Mouse (Mus musculus) midbrain, embryonic 13.5 days (tissue): ENCODE measurements at regions not wholly inside any gene's neighbourhood (a gene's known extent, or its start where the extent isn't known, plus 50 kb on each side); places are given as distances from the start of the nearest gene placed in this dataset.

Experiments used
- ATAC-seq: fragments of 200-750 bp; cut with Nextera tagmentation; 2 replicates; pipeline ENCODE4 v1.8.0; 2017; ENCODE audit warnings: mild to moderate bottlenecking, moderate TSS enrichment, moderate library complexity
- H3K27ac ChIP-seq: fragments of 300-500 bp; sonication (generic); 2 replicates; pipeline ENCODE4 v1.5.1; 2015; ENCODE audit warnings: inconsistent platforms, mild to moderate bottlenecking, moderate library complexity
- H3K27me3 ChIP-seq: fragments of 300-500 bp; sonication (generic); 2 replicates; pipeline ENCODE4 v1.6.1; 2015; ENCODE audit warnings: mild to moderate bottlenecking, inconsistent platforms
- H3K36me3 ChIP-seq: fragments of 300-500 bp; sonication (generic); 2 replicates; pipeline ENCODE4 v1.6.1; 2015; ENCODE audit warnings: mild to moderate bottlenecking, inconsistent platforms
- H3K4me1 ChIP-seq: fragments of 300-500 bp; sonication (generic); replicated peaks from 2 replicates; pipeline ENCODE4 v1.6.1; 2015; ENCODE audit warnings: inconsistent platforms
- H3K4me2 ChIP-seq: fragments of 300-500 bp; sonication (generic); replicated peaks from 2 replicates; pipeline ENCODE4 v1.6.1; 2015; ENCODE audit warnings: moderate library complexity, mild to moderate bottlenecking, inconsistent platforms
- H3K4me3 ChIP-seq: fragments of 300-500 bp; sonication (generic); replicated peaks from 2 replicates; pipeline ENCODE4 v1.5.1; 2015; ENCODE audit warnings: mild to moderate bottlenecking, inconsistent platforms
- H3K9ac ChIP-seq: fragments of 300-500 bp; sonication (generic); replicated peaks from 2 replicates; pipeline ENCODE4 v1.6.1; 2015; ENCODE audit warnings: mild to moderate bottlenecking, inconsistent platforms
- H3K9me3 ChIP-seq: fragments of 300-500 bp; sonication (generic); 2 replicates; pipeline ENCODE4 v1.6.1; 2016; ENCODE audit warnings: mild to moderate bottlenecking, inconsistent platforms
- WGBS: fragments of 180-500 bp; shearing (Covaris S2); methylation state at CpG from one replicate; pipeline ENCODE4 v1.1.7; 2015; 5-methylcytosine and 5-hydroxymethylcytosine counted together

- H3K9ac ChIP-seq: no peak overlapping the region
- H3K4me1 ChIP-seq: peaks cover 7% of the 10 kb centered on the region
- no peaks in the 10 kb centered on the region for H3K9me3 ChIP-seq
- no peak overlapping the region for H3K4me3 ChIP-seq
- H3K4me2 ChIP-seq: no peak overlapping the region
- no peak for ATAC-seq
- no peak overlapping the region for H3K27ac ChIP-seq
- no peaks in the 10 kb centered on the region for H3K36me3 ChIP-seq
- 84% methylated on average over 5 of the region's 5 CpGs for WGBS
- no peaks in the 10 kb centered on the region for H3K27me3 ChIP-seq
Observed at GRCm38 (mm10) chr16:24222759-24223526, 170.4 kb upstream of the Lpp start.

- no peak for ATAC-seq
- Histone ChIP-seq H3K9me3 (no peaks in the 10 kb centered on the region), H3K36me3 (no peaks in the 10 kb centered on the region), H3K4me2 (no peak overlapping the region), H3K27ac (no peak overlapping the region), H3K4me1 (peaks cover 7% of the 10 kb centered on the region), H3K9ac (no peak overlapping the region), H3K4me3 (no peak overlapping the region), H3K27me3 (no peaks in the 10 kb centered on the region)
- WGBS: 91% methylated on average over 3 of the region's 3 CpGs
Observed at GRCm38 (mm10) chr16:24221992-24222391, 171.3 kb upstream of the Lpp start.

- Histone ChIP-seq H3K9ac (no peak overlapping the region), H3K27ac (no peak overlapping the region), H3K4me1 (peaks cover 7% of the 10 kb centered on the region), H3K4me3 (no peak overlapping the region), H3K9me3 (no peaks in the 10 kb centered on the region), H3K27me3 (no peaks in the 10 kb centered on the region), H3K4me2 (no peak overlapping the region), H3K36me3 (no peaks in the 10 kb centered on the region)
- no peak for ATAC-seq
- 88% methylated on average over 3 of the region's 3 CpGs for WGBS
Observed at GRCm38 (mm10) chr16:24220613-24221012, 172.7 kb upstream of the Lpp start.

- Histone ChIP-seq H3K27me3 (no peaks in the 10 kb centered on the region), H3K4me2 (no peak overlapping the region), H3K4me1 (peaks cover 7% of the 10 kb centered on the region), H3K9ac (no peak overlapping the region), H3K4me3 (no peak overlapping the region), H3K9me3 (no peaks in the 10 kb centered on the region), H3K36me3 (no peaks in the 10 kb centered on the region), H3K27ac (no peak overlapping the region)
- ATAC-seq: no peak
- WGBS: 88% methylated on average over 9 of the region's 9 CpGs
Observed at GRCm38 (mm10) chr16:24219691-24220090, 173.6 kb upstream of the Lpp start.

- Histone ChIP-seq H3K4me1 (peaks cover 7% of the 10 kb centered on the region), H3K9me3 (no peaks in the 10 kb centered on the region), H3K27me3 (no peaks in the 10 kb centered on the region), H3K4me3 (no peak overlapping the region), H3K27ac (no peak overlapping the region), H3K36me3 (no peaks in the 10 kb centered on the region), H3K9ac (no peak overlapping the region), H3K4me2 (no peak overlapping the region)
- 56% methylated on average over 4 of the region's 4 CpGs for WGBS
- no peak for ATAC-seq
Observed at GRCm38 (mm10) chr16:24218850-24219185, 174.5 kb upstream of the Lpp start.

GRCm38 (mm10) chr16:24218162-24218849 is 175.0 kb upstream of the Lpp start:
- H3K27ac ChIP-seq: no peak overlapping the region
- H3K36me3 ChIP-seq: no peaks in the 10 kb centered on the region
- WGBS: 35% methylated on average over 14 of the region's 14 CpGs
- H3K4me3 ChIP-seq: no peak overlapping the region
- ATAC-seq: peak; percentile 80
- no peak overlapping the region for H3K9ac ChIP-seq
- H3K9me3 ChIP-seq: no peaks in the 10 kb centered on the region
- H3K27me3 ChIP-seq: no peaks in the 10 kb centered on the region
- peaks cover 7% of the 10 kb centered on the region for H3K4me1 ChIP-seq
- H3K4me2 ChIP-seq: no peak overlapping the region

- no peaks in the 10 kb centered on the region for H3K36me3 ChIP-seq
- no peak for ATAC-seq
- no peak overlapping the region for H3K27ac ChIP-seq
- no peak overlapping the region for H3K9ac ChIP-seq
- no peaks in the 10 kb centered on the region for H3K9me3 ChIP-seq
- H3K4me1 ChIP-seq: peaks cover 7% of the 10 kb centered on the region
- H3K4me3 ChIP-seq: no peak overlapping the region
- no peak overlapping the region for H3K4me2 ChIP-seq
- WGBS: 97% methylated on average over 5 of the region's 5 CpGs
- no peaks in the 10 kb centered on the region for H3K27me3 ChIP-seq
Observed at GRCm38 (mm10) chr16:24216828-24217227, 176.5 kb upstream of the Lpp start.

GRCm38 (mm10) chr16:24215353-24215752 is 178.0 kb upstream of the Lpp start:
- no peaks in the 10 kb centered on the region for H3K27me3 ChIP-seq
- no peak overlapping the region for H3K27ac ChIP-seq
- no peak overlapping the region for H3K4me3 ChIP-seq
- H3K9me3 ChIP-seq: no peaks in the 10 kb centered on the region
- no peak overlapping the region for H3K4me2 ChIP-seq
- H3K4me1 ChIP-seq: peaks cover 7% of the 10 kb centered on the region
- no peak overlapping the region for H3K9ac ChIP-seq
- no peaks in the 10 kb centered on the region for H3K36me3 ChIP-seq
- ATAC-seq: no peak
- 92% methylated on average over 8 of the region's 8 CpGs for WGBS

GRCm38 (mm10) chr16:24213577-24213976 is 179.7 kb upstream of the Lpp start:
- Histone ChIP-seq H3K9me3 (no peaks in the 10 kb centered on the region), H3K27me3 (no peaks in the 10 kb centered on the region), H3K4me2 (no peak overlapping the region), H3K27ac (no peak overlapping the region), H3K9ac (no peak overlapping the region), H3K4me3 (no peak overlapping the region), H3K4me1 (peaks cover 6% of the 10 kb centered on the region), H3K36me3 (no peaks in the 10 kb centered on the region)
- 95% methylated on average over 3 of the region's 3 CpGs for WGBS
- ATAC-seq: no peak

GRCm38 (mm10) chr16:24212702-24213101 is 180.6 kb upstream of the Lpp start:
- H3K27me3 ChIP-seq: no peaks in the 10 kb centered on the region
- H3K4me2 ChIP-seq: no peak overlapping the region
- no peak overlapping the region for H3K27ac ChIP-seq
- H3K4me1 ChIP-seq: no peaks in the 10 kb centered on the region
- H3K4me3 ChIP-seq: no peak overlapping the region
- H3K9ac ChIP-seq: no peak overlapping the region
- no peaks in the 10 kb centered on the region for H3K9me3 ChIP-seq
- no peak for ATAC-seq
- H3K36me3 ChIP-seq: no peaks in the 10 kb centered on the region
- WGBS: 88% methylated on average over 2 of the region's 2 CpGs

GRCm38 (mm10) chr16:24211588-24211987 is 181.7 kb upstream of the Lpp start:
- ATAC-seq: no peak
- Histone ChIP-seq H3K27ac (no peak overlapping the region), H3K9ac (no peak overlapping the region), H3K4me2 (no peak overlapping the region), H3K36me3 (no peaks in the 10 kb centered on the region), H3K4me1 (no peaks in the 10 kb centered on the region), H3K4me3 (no peak overlapping the region), H3K9me3 (no peaks in the 10 kb centered on the region), H3K27me3 (no peaks in the 10 kb centered on the region)
- 54% methylated on average over 1 of the region's 1 CpGs for WGBS

- Histone ChIP-seq H3K4me1 (no peaks in the 10 kb centered on the region), H3K36me3 (no peaks in the 10 kb centered on the region), H3K9me3 (no peaks in the 10 kb centered on the region), H3K4me3 (no peak overlapping the region), H3K9ac (no peak overlapping the region), H3K27ac (no peak overlapping the region), H3K4me2 (no peak overlapping the region), H3K27me3 (no peaks in the 10 kb centered on the region)
- ATAC-seq: no peak
- WGBS: 83% methylated on average over 2 of the region's 2 CpGs
Observed at GRCm38 (mm10) chr16:24208876-24209275, 184.4 kb upstream of the Lpp start.

- 90% methylated on average over 2 of the region's 2 CpGs for WGBS
- no peaks in the 10 kb centered on the region for H3K27me3 ChIP-seq
- no peak for ATAC-seq
- H3K36me3 ChIP-seq: no peaks in the 10 kb centered on the region
- no peaks in the 10 kb centered on the region for H3K9me3 ChIP-seq
- H3K4me3 ChIP-seq: no peak overlapping the region
- H3K4me1 ChIP-seq: no peaks in the 10 kb centered on the region
- H3K9ac ChIP-seq: no peak overlapping the region
- no peak overlapping the region for H3K4me2 ChIP-seq
- no peak overlapping the region for H3K27ac ChIP-seq
Observed at GRCm38 (mm10) chr16:24208118-24208517, 185.2 kb upstream of the Lpp start.
